Mouse (Mus musculus): ENCODE data around the gene Rchy1. TPM values are rescaled to one million over a fixed set of nuclear protein-coding genes. Genes with fewer than 3 reads are reported as not detected.
A peak's percentile ranks its signal among the peaks of the same experiment; 100 is the strongest.

The Rchy1 gene
- total RNA-seq, 1 experiment = 31.6 TPM

GRCm38 (mm10) chr5:91911384-91912106 lies 51.3 kb downstream of the Rchy1 start:
- Histone ChIP-seq H3K9ac (ENCODE audit: insufficient read depth, low read depth, low read length, poor library complexity, severe bottlenecking) (no peak overlapping the region), H3K4me3 (ENCODE audit: insufficient read depth in 1 of 2, low read depth in 1 of 2, low read length in 2 of 2, poor library complexity in 1 of 2, severe bottlenecking in 1 of 2) (no peak overlapping the region), H3K36me3 (ENCODE audit: control insufficient read depth, insufficient read depth, low read length, poor library complexity, severe bottlenecking) (no peaks in the 10 kb centered on the region), H3K9me3 (ENCODE audit: control insufficient read depth, insufficient read depth, low read depth, low read length) (no peaks in the 10 kb centered on the region), H3K27ac (ENCODE audit: insufficient read depth, low read depth, low read length, poor library complexity, severe bottlenecking) (no peak overlapping the region), H3K4me1 (ENCODE audit: control insufficient read depth in 2 of 2, insufficient read depth in 2 of 2, low read length in 2 of 2, poor library complexity in 1 of 2) (no peaks in the 10 kb centered on the region)
- DNase-seq (ENCODE audit: low read depth, low spot score) = no peak
- in situ Hi-C loops (cut with MboI; ENCODE audit: low sequenced_read_pairs in 2 of 2, unreplicated experiment in 2 of 2) = no loop called here
- TF ChIP-seq HCFC1 (IDR thresholded peaks at IDR 0.05; ENCODE audit: borderline replicate concordance, insufficient read depth, low read length) (no peak), ZNF384 (IDR thresholded peaks at IDR 0.05; ENCODE audit: low read depth, low read length) (no peak), CHD2 (IDR thresholded peaks at IDR 0.05; ENCODE audit: low read depth, low read length) (no peak), ZC3H11A (IDR thresholded peaks at IDR 0.05; ENCODE audit: borderline replicate concordance, low read depth, low read length) (no peak), MAFK (IDR thresholded peaks at IDR 0.05; ENCODE audit: insufficient read depth, low read depth, low read length) (no peak)

- Histone ChIP-seq H3K9ac (ENCODE audit: insufficient read depth, low read depth, low read length, poor library complexity, severe bottlenecking) (no peak overlapping the region), H3K4me1 (ENCODE audit: control insufficient read depth in 2 of 2, insufficient read depth in 2 of 2, low read length in 2 of 2, poor library complexity in 1 of 2) (no peaks in the 10 kb centered on the region), H3K4me3 (ENCODE audit: insufficient read depth in 1 of 2, low read depth in 1 of 2, low read length in 2 of 2, poor library complexity in 1 of 2, severe bottlenecking in 1 of 2) (no peak overlapping the region), H3K9me3 (ENCODE audit: control insufficient read depth, insufficient read depth, low read depth, low read length) (no peaks in the 10 kb centered on the region), H3K27ac (ENCODE audit: insufficient read depth, low read depth, low read length, poor library complexity, severe bottlenecking) (no peak overlapping the region), H3K36me3 (ENCODE audit: control insufficient read depth, insufficient read depth, low read length, poor library complexity, severe bottlenecking) (no peaks in the 10 kb centered on the region)
- TF ChIP-seq ZNF384 (IDR thresholded peaks at IDR 0.05; ENCODE audit: low read depth, low read length) (no peak), ZC3H11A (IDR thresholded peaks at IDR 0.05; ENCODE audit: borderline replicate concordance, low read depth, low read length) (no peak), MAFK (IDR thresholded peaks at IDR 0.05; ENCODE audit: insufficient read depth, low read depth, low read length) (peak; percentile 37; the same call in 1 of the 2 replicates), CHD2 (IDR thresholded peaks at IDR 0.05; ENCODE audit: low read depth, low read length) (no peak), HCFC1 (IDR thresholded peaks at IDR 0.05; ENCODE audit: borderline replicate concordance, insufficient read depth, low read length) (no peak)
- in situ Hi-C loops (cut with MboI; ENCODE audit: low sequenced_read_pairs in 2 of 2, unreplicated experiment in 2 of 2) = no loop called here
- no peak for DNase-seq (ENCODE audit: low read depth, low spot score)
Measured at GRCm38 (mm10) chr5:91910616-91911015, 52.3 kb downstream of the Rchy1 start.

GRCm38 (mm10) chr5:91909010-91909620 lies 53.8 kb downstream of the Rchy1 start:
- no peak overlapping the region for H3K4me3 ChIP-seq (ENCODE audit: insufficient read depth in 1 of 2, low read depth in 1 of 2, low read length in 2 of 2, poor library complexity in 1 of 2, severe bottlenecking in 1 of 2)
- H3K27ac ChIP-seq (ENCODE audit: insufficient read depth, low read depth, low read length, poor library complexity, severe bottlenecking) = no peak overlapping the region
- no peak for DNase-seq (ENCODE audit: low read depth, low spot score)
- no peaks in the 10 kb centered on the region for H3K4me1 ChIP-seq (ENCODE audit: control insufficient read depth in 2 of 2, insufficient read depth in 2 of 2, low read length in 2 of 2, poor library complexity in 1 of 2)
- no peak overlapping the region for H3K9ac ChIP-seq (ENCODE audit: insufficient read depth, low read depth, low read length, poor library complexity, severe bottlenecking)
- in situ Hi-C loops (cut with MboI; ENCODE audit: low sequenced_read_pairs in 2 of 2, unreplicated experiment in 2 of 2) = no loop called here
- H3K36me3 ChIP-seq (ENCODE audit: control insufficient read depth, insufficient read depth, low read length, poor library complexity, severe bottlenecking) = no peaks in the 10 kb centered on the region
- no peaks in the 10 kb centered on the region for H3K9me3 ChIP-seq (ENCODE audit: control insufficient read depth, insufficient read depth, low read depth, low read length)
- no peak for TF ChIP-seq MAFK (IDR thresholded peaks at IDR 0.05; ENCODE audit: insufficient read depth, low read depth, low read length)
- no peak for TF ChIP-seq ZNF384 (IDR thresholded peaks at IDR 0.05; ENCODE audit: low read depth, low read length)
- no peak for TF ChIP-seq ZC3H11A (IDR thresholded peaks at IDR 0.05; ENCODE audit: borderline replicate concordance, low read depth, low read length)
- no peak for TF ChIP-seq CHD2 (IDR thresholded peaks at IDR 0.05; ENCODE audit: low read depth, low read length)
- no peak for TF ChIP-seq HCFC1 (IDR thresholded peaks at IDR 0.05; ENCODE audit: borderline replicate concordance, insufficient read depth, low read length)

Other genes with a start within 250 kb of the Rchy1 start
- 0.74 and 0.89 TPM in 2 replicates for gene Odaph, start 24.4 kb upstream of the Rchy1 start, total RNA-seq (2012; rRNA removed)
- gene Cdkl2, start 80.8 kb upstream of the Rchy1 start, total RNA-seq (2012; rRNA removed) = 5.0 and 6.4 TPM in 2 replicates
- gene G3bp2, start 120.7 kb upstream of the Rchy1 start, total RNA-seq (2012; rRNA removed) = 246 and 266 TPM in 2 replicates
- gene Uso1, start 174.9 kb upstream of the Rchy1 start, total RNA-seq (2012; rRNA removed) = 40.7 and 51.6 TPM in 2 replicates